Comparison of ENCODE assay signal across 16 mouse cellular contexts in the genomic region with DNA sequence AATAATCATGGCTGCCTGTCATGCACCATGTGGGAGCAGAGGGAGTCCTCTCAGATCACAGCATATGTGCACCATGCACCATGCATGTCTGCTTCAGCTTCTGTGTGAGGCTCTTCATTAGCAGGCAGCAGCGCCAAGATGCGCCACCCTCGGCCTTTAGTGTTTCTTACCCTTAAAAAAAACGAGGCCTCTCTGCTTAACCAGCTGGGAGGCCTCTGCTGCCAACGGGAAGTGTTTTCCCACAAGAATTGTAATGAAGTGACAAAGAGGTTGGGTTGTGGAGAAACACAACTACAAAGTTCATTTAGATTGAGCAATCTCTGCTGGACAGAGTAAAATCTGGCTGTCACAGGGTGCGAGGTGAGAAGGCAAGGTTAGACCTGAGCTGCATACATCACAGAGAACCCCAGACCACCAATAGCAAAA. TPM values are rescaled to one million over a fixed set of nuclear protein-coding genes. Genes with fewer than 3 reads are reported as not detected.
A peak's percentile ranks its signal among the peaks of the same experiment; 100 is the strongest.
DNase-seq lines count a peak whose midpoint lies in the region; ATAC-seq and TF ChIP-seq lines count a peak whose summit lies in the region.
"Had no signal": no experiment of that assay in that cellular context is flagged by ENCODE, and none has a peak within 500 bp of the region (broad histone marks: within the 10 kb centered on the region; RNA-seq: fewer than 3 reads in every experiment).

No protein-coding gene starts in this region.

- no peaks in the 10 kb centered on the region for H3K79me2 ChIP-seq in liver, adult 2 months (ENCODE audit: control insufficient read depth, insufficient read depth, low read length)

- peak; percentile 83 for DNase-seq in liver, adult 2 months (ENCODE audit: extremely low read depth, low read depth, low spot score)
- DNase-seq in liver (no peak), adipocyte (ENCODE audit: low spot score) (peak; percentile 73)
- DNase-seq in lung, postnatal 25 days (ENCODE audit: low spot score): peak; percentile 19
- DNase-seq in yolk sac, embryonic 10.5 days (ENCODE audit: low spot score): no peak
- DNase-seq in cerebellum, postnatal 4 days (ENCODE audit: low spot score in 2 of 2): no peak
- DNase-seq: cerebellum, adult 9-11 months; gastrocnemius, adult 2 months; kidney, postnatal 14 days had no signal

- TF ChIP-seq CTCF in liver, adult 2 months (IDR thresholded peaks at IDR 0.05; ENCODE audit: low read depth, low read length): no peak

- H3K36me3 ChIP-seq in liver, adult 2 months (ENCODE audit: control insufficient read depth, insufficient read depth, low read length): no peaks in the 10 kb centered on the region
- H3K36me3 ChIP-seq: heart, embryonic 13.5 days; limb, embryonic 13.5 days had no signal

- H3K9ac ChIP-seq in liver, adult 2 months (ENCODE audit: low read depth, low read length): no peak overlapping the region
- H3K9ac ChIP-seq: heart, embryonic 13.5 days; limb, embryonic 13.5 days had no signal

- 22% methylated on average over 6 of the region's 6 CpGs for WGBS in liver, adult 2 months

- ATAC-seq in granulocyte monocyte progenitor cell, adult 5-6 weeks (replicated peaks; ENCODE audit: poor library complexity, severe bottlenecking): peak; percentile 52
- ATAC-seq: CD4-positive, CD25-positive, alpha-beta regulatory T cell, adult 4 months; inflammation-experienced regulatory T-cells, adult 6 months had no signal

- no peaks in the 10 kb centered on the region for H3K27me3 ChIP-seq in liver, adult 2 months (ENCODE audit: control insufficient read depth, insufficient read depth, low read length)
- H3K27me3 ChIP-seq: heart, embryonic 13.5 days; limb, embryonic 13.5 days had no signal

- peaks cover 4% of the 10 kb centered on the region; the same call in 1 of the 2 replicates for H3K4me1 ChIP-seq in liver, adult 2 months (ENCODE audit: control insufficient read depth, insufficient read depth, low read length)
- H3K4me1 ChIP-seq: limb, embryonic 13.5 days had no signal

- H3K27ac ChIP-seq in liver, adult 2 months (replicated peaks; ENCODE audit: insufficient read depth, low read depth, low read length): no peak overlapping the region
- H3K27ac ChIP-seq: gastrocnemius, adult 2 months; heart, embryonic 13.5 days; limb, embryonic 13.5 days had no signal

- H3K4me3 ChIP-seq in liver, adult 2 months (ENCODE audit: insufficient read depth, low read depth, low read length): no peak overlapping the region
- H3K4me3 ChIP-seq: gastrocnemius, adult 2 months; heart, embryonic 13.5 days; limb, embryonic 13.5 days had no signal

- TF ChIP-seq POLR2A in liver, adult 2 months (IDR thresholded peaks at IDR 0.05; ENCODE audit: extremely low read depth, insufficient read depth, low read length): no peak

RNA-seq across cellular contexts. Expression of gene Ctnnbip1, which starts 6.8 kb away (rescaled TPM):
- total RNA-seq in liver, adult 2 months (2014; rRNA removed): 4.9 and 6.6 TPM in 2 replicates
- polyA plus RNA-seq in liver, adult 2 months (2012; rRNA removed): 9.7 and 9.9 TPM in 2 replicates
- total RNA-seq in granulocyte monocyte progenitor cell, adult 5-6 weeks (2014; fragmentation: Nextera tagmentation): 3.5 and 8.7 TPM in 2 replicates
- 2.8 and 4.6 TPM in 2 replicates for total RNA-seq in granulocyte monocyte progenitor cell, adult 5-6 weeks (2017)

RNA-seq across cellular contexts. Expression of gene Lzic, which starts 26.2 kb away (rescaled TPM):
- 5.3 and 5.6 TPM in 2 replicates for total RNA-seq in liver, adult 2 months (2014; rRNA removed)
- polyA plus RNA-seq in liver, adult 2 months (2012; rRNA removed): 3.5 and 5.7 TPM in 2 replicates
- 25.3 and 25.6 TPM in 2 replicates for total RNA-seq in granulocyte monocyte progenitor cell, adult 5-6 weeks (2014; fragmentation: Nextera tagmentation)
- total RNA-seq in granulocyte monocyte progenitor cell, adult 5-6 weeks (2017): 49.2 and 96.4 TPM in 2 replicates

RNA-seq across cellular contexts. Expression of gene Nmnat1, which starts 26.2 kb away (rescaled TPM):
- total RNA-seq in liver, adult 2 months (2014; rRNA removed): 12.8 and 14.4 TPM in 2 replicates
- 17.4 and 19.8 TPM in 2 replicates for polyA plus RNA-seq in liver, adult 2 months (2012; rRNA removed)
- total RNA-seq in granulocyte monocyte progenitor cell, adult 5-6 weeks (2014; fragmentation: Nextera tagmentation): 5.0 and 7.0 TPM in 2 replicates
- total RNA-seq in granulocyte monocyte progenitor cell, adult 5-6 weeks (2017): 10.3 and 11.5 TPM in 2 replicates

RNA-seq across cellular contexts. Expression of gene Tmem274, which starts 34.1 kb away (rescaled TPM):
- total RNA-seq in liver, adult 2 months (2014; rRNA removed): not detected in 2 replicates
- polyA plus RNA-seq in liver, adult 2 months (2012; rRNA removed): not detected in 2 replicates
- total RNA-seq in granulocyte monocyte progenitor cell, adult 5-6 weeks (2014; fragmentation: Nextera tagmentation): not detected in 2 replicates
- total RNA-seq in granulocyte monocyte progenitor cell, adult 5-6 weeks (2017): not detected in 2 replicates
- total RNA-seq: adrenal gland, adult 18-20 months; gastrocnemius, adult 2 months; left cerebral cortex, adult 18-20 months had no signal
- polyA plus RNA-seq: heart, embryonic 13.5 days had no signal

RNA-seq across cellular contexts. Expression of gene Rbp7, which starts 56.5 kb away (rescaled TPM):
- total RNA-seq in liver, adult 2 months (2014; rRNA removed): not detected in 2 replicates
- polyA plus RNA-seq in liver, adult 2 months (2012; rRNA removed): not detected in 2 replicates
- 0.51 TPM in 1 of 2 replicates, not detected in the other for total RNA-seq in granulocyte monocyte progenitor cell, adult 5-6 weeks (2014; fragmentation: Nextera tagmentation)
- total RNA-seq in granulocyte monocyte progenitor cell, adult 5-6 weeks (2017): not detected in 2 replicates
- total RNA-seq: left cerebral cortex, adult 18-20 months had no signal
- polyA plus RNA-seq: CD4-positive, CD25-positive, alpha-beta regulatory T cell, adult 4 months; inflammation-experienced regulatory T-cells, adult 6 months had no signal

Comparison
In these comparisons a context has a peak if more than half of its experiments do, and no peak if none do; other contexts are left out.
1. DNase-seq: peak in liver, adult 2 months (single experiment), adipocyte (single experiment) and lung, postnatal 25 days (single experiment); none in liver (single experiment), yolk sac, embryonic 10.5 days (single experiment) and cerebellum, postnatal 4 days (0 of 2).